Mouse (Mus musculus): ENCODE results near the gene Sox5. TPM values are rescaled to one million over a fixed set of nuclear protein-coding genes. Genes with fewer than 3 reads are reported as not detected.

The Sox5 gene
- total RNA-seq, 2 experiments from 2014 or later, result 3.8 to 9.1 TPM

DNA sequence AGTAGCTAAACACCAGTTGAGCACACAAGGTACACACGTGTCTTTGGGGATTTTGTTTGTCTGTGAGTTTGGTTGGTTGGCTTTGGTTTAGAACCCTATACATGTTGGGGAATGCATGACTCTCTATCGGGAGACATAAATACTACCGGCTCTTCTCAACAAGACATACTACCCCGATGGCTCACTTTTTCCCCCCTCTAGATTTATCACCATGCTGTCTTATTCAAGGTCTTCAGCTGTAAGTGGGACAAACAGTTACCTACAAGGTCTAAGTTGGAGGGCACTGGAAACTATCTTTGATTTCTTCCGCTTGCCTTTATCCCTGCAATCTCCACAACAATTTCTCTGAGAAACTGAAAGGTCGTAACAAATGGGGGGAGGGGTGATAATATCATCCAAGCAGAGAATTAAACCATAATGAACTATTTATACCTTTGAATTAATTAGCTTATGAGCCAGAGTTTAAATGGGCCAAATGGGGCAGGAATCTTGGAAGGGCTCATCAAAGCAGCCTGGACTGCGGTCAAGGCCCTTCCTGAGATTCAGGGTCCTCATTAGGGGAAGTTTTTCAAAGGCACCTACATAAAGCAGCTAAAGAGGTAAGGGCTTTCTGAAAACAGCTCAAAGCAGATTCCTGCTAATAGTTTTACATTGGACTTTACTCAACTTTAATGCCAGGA is 4.3 kb downstream of the Sox5 start:
- no peak for ATAC-seq (replicated peaks; ENCODE audit: low FRiP score, low TSS enrichment, poor library complexity, severe bottlenecking)

DNA sequence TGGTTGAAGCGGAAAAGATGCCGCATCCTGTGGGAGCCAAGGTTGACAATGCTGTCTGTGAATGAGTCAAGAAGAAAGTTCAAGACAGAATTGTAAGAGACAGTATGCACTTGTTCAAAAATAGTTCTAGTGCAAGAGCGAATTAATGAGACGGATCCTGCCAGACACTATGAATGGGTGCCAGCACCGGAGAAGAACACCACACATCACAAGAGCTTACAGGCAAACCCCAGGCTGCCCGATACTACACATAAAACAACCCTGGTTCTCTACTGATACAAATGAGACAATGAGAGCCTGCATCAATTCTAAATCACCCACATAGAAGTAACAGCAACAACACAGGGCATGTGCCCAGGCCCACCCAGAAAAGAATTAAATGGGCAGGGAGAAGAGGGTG is 8.0 kb downstream of the Sox5 start:
- no peak for ATAC-seq (replicated peaks; ENCODE audit: low FRiP score, low TSS enrichment, poor library complexity, severe bottlenecking)

DNA sequence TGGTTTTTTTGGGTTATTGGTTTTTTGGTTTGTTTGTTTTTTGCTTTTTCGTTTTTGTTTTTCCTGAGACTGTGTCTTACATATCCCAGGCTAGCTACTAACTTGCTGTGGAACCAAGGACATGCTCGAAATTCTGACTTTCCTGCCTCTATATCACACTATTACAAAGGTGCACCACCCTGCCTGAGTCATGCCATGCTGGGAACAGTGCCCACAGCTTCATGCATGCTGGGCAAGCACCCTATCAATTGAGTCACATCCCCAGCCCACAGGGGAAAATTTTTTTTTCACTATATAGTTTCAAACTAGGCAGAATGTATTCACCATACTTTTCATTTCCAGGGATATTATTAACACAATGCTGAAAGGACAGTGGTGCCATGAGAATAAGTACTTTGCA is 8.8 kb downstream of the Sox5 start:
- ATAC-seq (replicated peaks; ENCODE audit: low FRiP score, low TSS enrichment, poor library complexity, severe bottlenecking), result peak; percentile 73

DNA sequence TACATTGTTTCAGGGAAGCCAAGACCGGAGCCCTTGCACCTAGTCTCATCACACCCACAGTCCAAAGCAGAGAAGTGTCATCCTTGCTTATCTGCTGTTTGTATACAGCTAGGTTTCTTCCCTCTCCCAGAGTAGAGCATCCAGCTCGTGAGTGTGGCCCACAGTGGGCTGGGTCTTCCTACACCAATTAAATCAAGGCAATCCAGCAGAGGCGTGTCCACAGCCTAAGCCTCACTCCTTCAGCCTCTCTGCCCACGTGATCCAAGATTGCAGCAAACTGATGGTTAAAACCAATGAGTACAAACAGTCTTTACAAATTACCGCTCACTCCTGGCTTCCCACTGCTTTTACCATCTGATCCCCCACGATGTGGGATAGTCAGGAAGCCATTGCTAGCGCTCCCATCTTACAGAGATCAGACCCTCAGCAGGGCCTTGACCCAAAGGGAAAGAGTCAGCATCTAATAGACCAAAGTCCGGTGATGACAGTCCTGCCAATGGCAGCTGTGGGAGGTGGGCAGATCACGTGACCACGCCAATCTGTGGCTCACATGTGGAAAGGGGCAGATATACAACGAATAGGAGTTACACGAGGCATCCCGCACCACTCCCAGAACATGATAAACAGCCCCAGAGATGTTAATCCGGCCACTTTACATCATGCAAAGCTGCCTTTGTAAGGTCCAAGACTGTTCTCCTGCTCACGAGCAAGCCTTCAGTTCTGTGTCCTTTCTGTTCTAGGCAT is 9.4 kb downstream of the Sox5 start:
- ATAC-seq (replicated peaks; ENCODE audit: low FRiP score, low TSS enrichment, poor library complexity, severe bottlenecking), result peak; percentile 78

DNA sequence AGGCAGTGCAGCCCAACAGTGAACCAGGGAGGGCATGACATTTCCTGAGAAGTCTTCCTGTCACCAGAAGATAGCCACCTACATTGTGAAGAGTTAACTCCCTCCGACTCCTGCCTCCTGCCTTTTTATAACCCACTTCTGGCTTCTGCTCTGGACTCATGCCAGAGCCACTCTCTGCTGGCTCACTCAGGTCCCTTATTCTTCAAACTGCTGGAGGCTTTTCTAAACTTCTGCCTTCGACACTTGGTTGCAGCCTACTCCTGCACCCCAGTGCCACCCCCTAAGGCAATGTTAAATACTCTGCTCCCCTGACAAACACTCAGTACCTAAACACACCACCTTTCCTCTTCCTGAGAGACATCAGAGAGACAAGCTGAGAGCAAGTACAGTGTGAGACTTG is 12.7 kb downstream of the Sox5 start:
- ATAC-seq (replicated peaks; ENCODE audit: low FRiP score, low TSS enrichment, poor library complexity, severe bottlenecking), result no peak

DNA sequence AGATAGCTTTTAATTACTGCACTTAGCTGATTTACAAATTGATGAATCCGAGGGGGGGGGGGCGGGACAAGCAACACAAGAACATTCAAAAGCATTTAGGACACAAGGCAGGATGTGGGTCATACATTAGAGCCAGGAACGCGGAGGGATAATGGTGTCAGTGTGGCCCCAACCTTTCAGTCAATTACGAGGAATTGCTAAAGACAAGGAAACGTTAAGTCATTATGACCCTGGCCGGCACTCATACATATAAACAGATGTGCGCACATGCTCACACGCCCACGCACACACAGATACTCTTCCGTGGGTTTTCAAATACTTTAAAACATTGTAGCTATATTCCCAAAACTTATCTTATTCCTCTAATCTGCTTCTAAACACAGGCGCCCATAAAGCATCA is 19.9 kb downstream of the Sox5 start:
- no peak for ATAC-seq (replicated peaks; ENCODE audit: low FRiP score, low TSS enrichment, poor library complexity, severe bottlenecking)

DNA sequence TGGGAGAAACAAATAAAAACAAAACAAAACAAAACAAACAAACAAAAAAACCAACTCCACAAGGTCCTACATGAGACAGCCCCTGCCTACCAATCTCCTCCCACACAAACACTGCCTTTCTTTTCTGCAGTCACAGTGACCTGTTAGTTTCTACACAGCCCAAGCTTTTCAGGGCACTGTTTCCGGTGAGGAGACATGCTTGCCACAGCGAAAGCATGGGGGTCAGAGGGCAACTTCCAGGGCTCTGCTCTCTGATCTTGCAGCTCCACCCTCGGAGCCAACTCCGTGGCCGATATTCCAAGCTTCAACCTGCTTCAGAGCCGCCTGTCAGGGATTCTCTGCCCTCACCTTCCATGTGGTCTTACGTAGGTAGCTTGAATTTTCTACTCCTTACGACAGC is 22.6 kb downstream of the Sox5 start:
- ATAC-seq (replicated peaks; ENCODE audit: low FRiP score, low TSS enrichment, poor library complexity, severe bottlenecking), result no peak

DNA sequence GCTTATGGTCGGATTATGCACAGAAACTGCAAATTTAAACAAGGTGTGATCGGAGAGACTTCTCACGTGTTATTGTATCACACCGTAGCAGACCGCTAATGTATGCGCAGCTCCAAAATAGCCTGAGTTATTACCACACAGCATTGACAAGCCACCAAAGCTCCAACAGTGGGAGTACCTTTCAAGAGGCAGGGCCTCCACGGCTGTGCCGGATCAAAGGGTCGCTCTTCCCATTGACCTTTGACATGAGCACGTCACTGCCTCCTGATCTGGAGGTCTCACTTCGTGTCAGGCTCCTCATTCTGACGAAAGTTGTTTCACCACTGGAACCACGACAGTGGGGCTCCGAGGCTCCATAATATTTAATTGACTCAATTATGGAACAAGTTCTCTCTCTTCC is 24.4 kb downstream of the Sox5 start:
- ATAC-seq (replicated peaks; ENCODE audit: low FRiP score, low TSS enrichment, poor library complexity, severe bottlenecking), result no peak

DNA sequence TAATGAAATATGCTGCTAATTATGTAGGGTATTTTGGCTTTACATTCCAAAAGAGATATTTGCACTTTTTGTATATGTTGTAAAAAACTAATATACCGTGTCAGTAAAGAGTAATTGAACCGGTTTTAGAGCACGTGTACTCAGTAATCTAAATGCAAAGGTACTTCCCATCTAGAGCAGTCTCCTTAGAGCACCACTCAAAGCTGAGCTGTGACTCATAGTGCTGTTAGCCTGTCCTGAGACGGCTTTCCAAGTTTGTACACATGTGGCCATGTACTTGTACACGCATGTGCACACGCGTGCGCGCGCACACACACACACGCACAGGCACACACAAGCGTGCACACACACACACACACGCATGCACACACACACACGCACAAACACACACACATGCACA is 25.3 kb downstream of the Sox5 start:
- no peak for ATAC-seq (replicated peaks; ENCODE audit: low FRiP score, low TSS enrichment, poor library complexity, severe bottlenecking)

DNA sequence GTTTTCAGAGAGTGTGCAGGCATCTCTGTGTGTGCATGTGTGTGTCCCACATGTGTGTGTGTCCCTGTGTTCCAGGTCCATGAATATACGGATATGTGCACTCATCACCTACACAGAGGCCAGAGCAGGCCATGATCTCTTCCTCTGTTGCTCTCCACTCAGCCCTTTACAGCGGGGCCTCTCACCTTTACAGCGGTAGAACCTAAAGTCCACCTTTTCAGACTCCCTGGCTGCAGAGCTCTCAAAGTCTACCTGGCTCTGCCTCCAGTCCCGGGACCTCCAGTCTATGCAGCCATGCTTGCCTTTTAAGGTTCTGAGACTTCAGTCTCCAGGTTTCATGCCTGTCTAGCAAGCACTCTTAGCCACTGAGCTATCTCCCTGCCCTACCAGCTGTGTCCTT is 26.5 kb downstream of the Sox5 start:
- no peak for ATAC-seq (replicated peaks; ENCODE audit: low FRiP score, low TSS enrichment, poor library complexity, severe bottlenecking)

DNA sequence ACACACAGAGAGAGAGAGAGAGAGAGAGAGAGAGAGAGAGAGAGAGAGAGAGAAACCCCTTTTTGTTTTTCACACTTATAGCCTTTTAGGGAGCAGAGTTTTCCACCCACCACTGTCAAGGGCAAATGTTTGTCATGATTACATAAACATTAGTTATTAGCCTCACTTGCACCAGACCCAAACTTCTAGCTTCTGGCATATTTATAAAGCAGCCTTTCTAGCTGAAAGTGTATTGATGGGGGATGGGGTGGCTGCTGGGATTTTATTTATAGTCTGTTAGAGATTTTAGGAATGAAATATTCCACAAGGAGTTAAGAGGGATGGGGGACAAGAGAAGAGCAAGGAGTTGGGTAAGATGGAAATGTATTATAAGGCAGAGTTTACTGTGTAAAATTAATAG is 27.4 kb downstream of the Sox5 start:
- ATAC-seq (replicated peaks; ENCODE audit: low FRiP score, low TSS enrichment, poor library complexity, severe bottlenecking), result no peak

DNA sequence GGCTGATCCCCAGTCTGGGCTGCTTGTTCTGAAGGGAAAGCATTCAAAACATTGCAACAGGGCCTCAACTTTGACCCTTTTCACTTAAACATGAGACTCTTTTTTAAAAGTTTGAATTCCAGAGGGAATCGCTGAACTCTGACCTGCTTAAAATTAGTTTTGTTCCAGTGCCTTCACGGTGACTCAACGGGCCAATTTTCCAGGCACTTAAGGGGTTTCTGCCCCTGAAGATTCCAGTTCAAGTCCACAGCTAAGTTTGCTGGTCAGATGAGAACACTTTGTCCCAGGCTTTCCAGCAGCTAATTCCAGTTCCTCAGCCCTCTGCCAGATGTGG is 27.8 kb downstream of the Sox5 start:
- no peak for ATAC-seq (replicated peaks; ENCODE audit: low FRiP score, low TSS enrichment, poor library complexity, severe bottlenecking)

DNA sequence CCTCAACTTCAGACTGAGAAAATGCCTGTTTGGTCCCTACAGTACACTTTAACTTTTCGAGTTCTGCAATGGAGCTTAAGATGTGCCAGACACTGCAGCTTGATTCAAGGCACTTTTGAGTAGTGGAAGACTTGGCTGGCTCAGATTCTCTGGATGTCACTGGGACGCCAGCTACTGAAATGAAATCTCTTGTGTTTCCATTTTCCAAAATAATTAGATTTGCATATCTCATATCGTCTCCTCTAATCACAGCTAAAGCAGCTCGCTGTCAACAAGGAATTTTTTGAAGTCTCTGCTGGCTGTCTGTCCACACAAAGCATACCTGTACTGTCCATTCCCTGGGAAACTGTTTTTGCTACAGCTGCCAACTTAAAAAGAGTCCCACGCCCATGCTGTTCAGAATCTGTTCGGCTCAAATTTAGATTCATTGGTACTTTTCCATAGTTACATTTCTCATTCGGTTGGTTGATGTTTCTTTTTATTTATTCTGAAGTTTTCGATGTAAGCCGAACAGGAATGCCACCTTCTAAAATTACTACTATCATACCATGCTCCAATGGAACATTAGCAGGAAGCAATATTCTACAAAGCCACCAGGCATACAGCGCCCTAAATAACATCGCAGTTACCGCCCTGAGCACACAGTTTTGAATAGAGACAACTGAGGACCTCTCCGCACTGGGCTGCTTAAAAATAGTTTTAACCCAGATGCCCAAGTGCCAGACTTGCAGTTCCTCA is 28.4 kb downstream of the Sox5 start:
- no peak for ATAC-seq (replicated peaks; ENCODE audit: low FRiP score, low TSS enrichment, poor library complexity, severe bottlenecking)

DNA sequence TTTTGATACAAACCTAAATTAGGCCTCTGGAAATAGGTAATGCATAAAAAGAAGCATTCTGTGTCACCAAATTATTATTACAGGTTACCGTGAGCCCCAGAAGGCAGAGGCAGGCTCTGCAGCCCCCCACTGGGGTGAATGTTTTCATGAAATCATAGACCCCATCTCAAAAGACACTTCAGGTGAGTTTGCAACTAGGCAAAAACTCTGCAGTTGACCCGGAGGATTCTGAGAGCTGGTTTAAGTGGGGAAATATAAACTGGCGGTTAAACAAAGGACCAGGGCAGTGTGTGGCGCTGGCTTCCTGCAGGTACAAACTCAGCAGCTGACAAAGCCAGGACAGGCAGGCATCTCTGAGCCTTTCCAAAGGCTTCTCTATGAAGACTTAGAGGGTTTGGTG is 30.2 kb downstream of the Sox5 start:
- ATAC-seq (replicated peaks; ENCODE audit: low FRiP score, low TSS enrichment, poor library complexity, severe bottlenecking), result no peak

DNA sequence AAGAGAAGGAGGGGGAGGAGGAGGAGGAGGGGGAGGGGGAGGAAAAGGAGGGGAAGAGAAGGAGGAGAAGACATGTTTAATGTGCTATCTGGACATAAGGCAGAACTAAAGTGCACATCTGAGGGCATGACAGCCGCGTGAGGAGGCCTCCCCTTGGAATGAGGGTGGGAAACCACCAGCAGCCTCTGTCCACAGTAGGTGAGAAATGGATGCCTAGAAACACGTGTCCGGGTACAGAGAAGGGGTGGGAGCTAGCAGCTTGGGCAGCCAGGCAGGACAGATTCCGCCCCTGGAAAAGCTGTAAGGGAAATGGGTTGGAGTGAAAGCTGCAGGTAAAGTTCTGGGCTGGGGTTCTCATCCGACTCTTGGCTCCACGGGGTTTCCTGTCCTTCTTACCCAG is 31.6 kb downstream of the Sox5 start:
- no peak for ATAC-seq (replicated peaks; ENCODE audit: low FRiP score, low TSS enrichment, poor library complexity, severe bottlenecking)

DNA sequence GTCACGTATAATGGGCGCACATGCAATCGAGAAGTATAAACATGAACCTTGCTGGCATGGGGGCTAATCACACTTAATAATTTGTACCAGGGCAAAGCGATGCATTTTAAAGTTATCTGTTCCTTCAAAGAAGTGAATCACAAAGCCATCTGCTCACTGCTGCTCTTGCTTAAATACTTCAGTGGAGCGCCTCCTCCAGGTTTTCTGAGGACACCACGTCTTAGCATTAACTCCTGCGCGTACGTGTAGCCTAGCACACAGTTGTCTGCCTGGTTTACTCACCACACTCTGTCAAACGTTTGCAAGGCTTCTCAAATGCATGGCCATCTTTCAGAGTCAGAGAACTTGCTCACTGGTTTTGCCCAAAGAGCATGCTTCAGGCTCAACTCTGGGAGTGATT is 35.3 kb downstream of the Sox5 start:
- ATAC-seq (replicated peaks; ENCODE audit: low FRiP score, low TSS enrichment, poor library complexity, severe bottlenecking), result no peak

DNA sequence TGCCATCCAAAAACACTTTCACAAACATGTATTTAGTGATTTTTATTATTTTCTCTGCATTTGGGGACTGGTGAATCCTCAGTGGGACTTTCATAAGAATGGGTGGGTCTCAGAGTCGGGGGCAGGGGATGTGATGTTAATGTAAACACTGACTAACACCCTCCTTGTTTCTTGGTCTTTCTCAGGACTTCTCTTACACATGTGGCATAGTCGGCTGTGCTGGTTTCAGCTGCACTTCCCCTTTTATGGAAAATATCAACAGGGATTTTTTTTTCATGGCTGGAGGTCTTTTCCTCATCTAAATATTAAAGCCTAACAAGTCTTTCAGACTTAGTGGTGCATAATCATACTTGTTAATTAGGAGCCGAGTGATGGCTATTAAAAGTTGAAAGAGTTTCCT is 39.2 kb downstream of the Sox5 start:
- no peak for ATAC-seq (replicated peaks; ENCODE audit: low FRiP score, low TSS enrichment, poor library complexity, severe bottlenecking)

DNA sequence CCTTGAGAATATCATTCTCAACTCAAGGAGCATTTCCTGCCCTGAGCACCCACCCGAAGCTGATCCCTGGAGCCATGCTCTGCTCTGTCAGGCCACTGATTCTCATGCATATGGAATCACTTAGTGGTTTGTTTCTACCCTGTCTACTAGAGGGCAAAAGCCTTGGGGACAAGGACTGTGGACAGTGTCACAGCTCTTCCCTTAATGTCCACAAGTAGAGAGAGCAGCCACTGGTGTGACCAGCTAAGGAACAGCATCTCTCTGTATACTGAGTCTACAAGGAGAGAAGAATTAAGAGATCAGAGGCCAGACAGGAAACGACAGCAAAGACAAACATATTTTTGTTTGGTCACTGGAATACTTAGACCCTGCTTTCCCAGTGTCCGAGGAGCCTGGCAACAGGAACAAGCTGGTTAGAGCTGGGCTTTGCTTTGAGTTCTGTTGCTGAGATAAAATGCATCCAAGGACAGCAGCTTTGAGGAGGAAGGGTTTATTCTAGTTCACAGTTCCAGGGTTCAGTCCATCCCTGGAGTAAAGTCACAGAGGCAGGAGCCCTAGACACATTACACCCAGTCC is 40.6 kb downstream of the Sox5 start:
- no peak for ATAC-seq (replicated peaks; ENCODE audit: low FRiP score, low TSS enrichment, poor library complexity, severe bottlenecking)

DNA sequence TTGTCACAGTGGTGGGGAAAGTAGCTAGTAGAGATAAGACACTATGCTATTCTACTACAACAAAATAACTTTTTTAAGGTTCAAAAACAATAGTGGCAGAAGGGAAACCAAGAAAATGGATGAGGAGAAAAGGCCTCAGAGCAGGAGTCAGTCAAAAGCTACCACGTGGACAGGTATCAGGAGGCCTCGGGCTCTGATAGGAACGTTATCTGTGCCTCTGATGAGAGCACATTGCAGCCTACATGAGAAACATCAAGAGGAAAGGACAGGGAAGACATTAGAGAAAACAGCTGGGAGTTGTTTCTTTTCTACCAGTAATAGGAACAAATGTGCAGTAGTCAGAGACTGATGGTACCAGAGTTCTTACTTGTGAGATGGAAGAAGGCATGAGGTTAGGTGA is 41.4 kb downstream of the Sox5 start:
- ATAC-seq (replicated peaks; ENCODE audit: low FRiP score, low TSS enrichment, poor library complexity, severe bottlenecking), result peak; percentile 53; the same call in 1 of the 2 replicates

DNA sequence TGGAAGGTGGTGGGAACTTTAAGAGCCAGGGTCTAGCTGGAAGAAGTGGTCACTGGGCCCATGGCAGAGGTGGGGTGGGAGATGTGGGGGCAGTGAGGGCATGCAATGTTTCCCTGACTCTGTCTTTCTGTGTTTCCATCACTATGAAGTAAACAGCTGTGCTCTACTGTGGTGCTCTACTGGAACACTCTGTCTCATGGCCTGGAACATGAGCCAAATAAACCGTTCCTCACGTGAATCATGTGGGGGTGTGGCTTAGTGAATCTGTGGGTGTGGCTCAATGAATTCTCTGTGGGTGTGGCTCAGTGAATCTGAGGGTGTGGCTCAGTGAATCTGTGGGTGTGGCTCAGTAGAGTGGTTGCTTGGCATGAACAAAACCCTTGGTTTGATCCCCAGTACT is 42.0 kb downstream of the Sox5 start:
- ATAC-seq (replicated peaks; ENCODE audit: low FRiP score, low TSS enrichment, poor library complexity, severe bottlenecking), result peak; percentile 80

DNA sequence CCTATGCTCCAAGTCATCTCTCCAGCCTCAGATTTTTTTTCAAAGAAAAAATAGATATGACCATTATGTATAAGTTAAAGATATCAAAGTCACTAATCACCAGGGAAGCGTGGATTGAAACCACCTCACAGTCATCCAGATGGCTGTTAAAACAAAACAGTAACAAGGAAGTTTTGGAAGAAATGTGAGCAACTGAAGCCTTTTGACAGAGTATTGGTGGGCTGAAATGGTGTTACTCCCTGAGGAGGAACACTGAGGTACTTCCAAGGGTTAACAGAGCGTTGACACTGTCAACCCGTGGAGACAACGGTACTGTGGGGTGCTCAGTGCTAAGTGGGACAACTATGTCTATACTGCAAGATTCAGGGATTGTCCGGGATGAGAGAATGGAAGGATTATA is 44.0 kb downstream of the Sox5 start:
- no peak for ATAC-seq (replicated peaks; ENCODE audit: low FRiP score, low TSS enrichment, poor library complexity, severe bottlenecking)
